Mouse (Mus musculus) CH12.LX (cell line): ENCODE results near the gene Med26. TPM values are rescaled to one million over a fixed set of nuclear protein-coding genes. Genes with fewer than 3 reads are reported as not detected.
A peak's percentile ranks its signal among the peaks of the same experiment; 100 is the strongest.

Experiments used
- DNase-seq: peaks from one replicate; pipeline ENCODE4 v3.0.0-alpha.2; 2013; ENCODE audit errors: extremely low read depth
- H3K27ac ChIP-seq: 2 replicates; pipeline ENCODE4 v1.5.1; 2012; ENCODE audit warnings: low read depth, mild to moderate bottlenecking, control low read depth, moderate library complexity; ENCODE audit not compliant: insufficient read depth
- H3K27me3 ChIP-seq: replicated peaks from 2 replicates; pipeline ENCODE3; 2012; ENCODE audit warnings: inconsistent platforms
- H3K36me3 ChIP-seq, 2 experiments: replicated peaks in 1 of 2; 2 replicates each; pipeline versions ENCODE3 to v1.6.1; 2012; ENCODE audit warnings: inconsistent platforms in 1 of 2, low read length in 1 of 2, mild to moderate bottlenecking in 1 of 2, mixed read lengths in 1 of 2, moderate library complexity in 1 of 2; ENCODE audit not compliant: control insufficient read depth in 1 of 2, insufficient read depth in 1 of 2
- H3K4me1 ChIP-seq, 2 experiments: 2 replicates each; pipeline ENCODE4 v1.6.1; 2012; ENCODE audit warnings: inconsistent platforms in 1 of 2, moderate library complexity in 1 of 2; ENCODE audit not compliant: insufficient read depth in 2 of 2, control insufficient read depth in 1 of 2
- H3K4me2 ChIP-seq: 2 replicates; pipeline ENCODE4 v1.6.1; 2012; ENCODE audit warnings: low read depth, mild to moderate bottlenecking, control low read depth; ENCODE audit not compliant: poor library complexity, insufficient read depth, severe bottlenecking
- H3K4me3 ChIP-seq, 3 experiments: fragments of 150-350 bp in 1 of 3; sonication (generic) in 1 of 3; replicated peaks in 1 of 3; 2 replicates each; pipeline versions ENCODE3 to v1.5.1; 2011 to 2012; ENCODE audit warnings: low read depth in 2 of 3, low read length in 2 of 3, mild to moderate bottlenecking in 2 of 3, moderate library complexity in 2 of 3, control low read depth in 1 of 3, improper control_type of control experiment in 1 of 3, inconsistent platforms in 1 of 3, mixed read lengths in 1 of 3; ENCODE audit not compliant: poor library complexity in 1 of 3
- H3K79me2 ChIP-seq: replicated peaks from 2 replicates; pipeline ENCODE4 v1.6.1; 2012; ENCODE audit warnings: mild to moderate bottlenecking, moderate library complexity; ENCODE audit not compliant: control insufficient read depth, poor library complexity, insufficient read depth, severe bottlenecking; ENCODE audit errors: extremely low read depth
- H3K9ac ChIP-seq: 2 replicates; pipeline ENCODE4 v1.6.1; 2012; ENCODE audit warnings: low read depth, mild to moderate bottlenecking, control low read depth, moderate library complexity; ENCODE audit not compliant: insufficient read depth
- H3K9me3 ChIP-seq: replicated peaks from 2 replicates; pipeline ENCODE3; 2012; ENCODE audit warnings: low read length, inconsistent platforms, mixed read lengths
- BHLHE40 ChIP-seq: IDR thresholded peaks from 2 replicates; pipeline ENCODE4 v1.6.1; 2011; ENCODE audit warnings: mild to moderate bottlenecking, low read depth, low read length, improper control_type of control experiment
- CHD1 ChIP-seq: IDR thresholded peaks from 2 replicates; pipeline ENCODE4 v1.6.1; 2012; ENCODE audit warnings: low read depth, low read length, improper control_type of control experiment, inconsistent platforms
- CHD2 ChIP-seq: IDR thresholded peaks from 2 replicates; pipeline ENCODE4 v1.6.1; 2011; ENCODE audit warnings: low read length, improper control_type of control experiment
- CTCF ChIP-seq, 2 experiments: IDR thresholded peaks in 1 of 2; conservative IDR thresholded peaks in 1 of 2; 2 replicates each; pipeline ENCODE4 v1.5.1; 2011 to 2012; ENCODE audit warnings: low read depth in 2 of 2, low read length in 2 of 2, improper control_type of control experiment in 1 of 2, inconsistent platforms in 1 of 2, mild to moderate bottlenecking in 1 of 2, moderate library complexity in 1 of 2
- E2F4 ChIP-seq: IDR thresholded peaks from 2 replicates; pipeline ENCODE4 v1.6.1; 2011; ENCODE audit warnings: low read depth, low read length, improper control_type of control experiment; ENCODE audit not compliant: insufficient replicate concordance
- ELF1 ChIP-seq: IDR thresholded peaks from 2 replicates; pipeline ENCODE4 v1.6.1; 2014; ENCODE audit warnings: low read depth, mild to moderate bottlenecking, inconsistent platforms, low read length, improper control_type of control experiment
- EP300 ChIP-seq: IDR thresholded peaks from 2 replicates; pipeline ENCODE4 v1.6.1; 2011; ENCODE audit warnings: low read length, improper control_type of control experiment
- GABPA ChIP-seq: IDR thresholded peaks from 2 replicates; pipeline ENCODE4 v1.6.1; 2012; ENCODE audit warnings: low read depth, low read length, improper control_type of control experiment, inconsistent platforms; ENCODE audit not compliant: insufficient replicate concordance
- HCFC1 ChIP-seq: IDR thresholded peaks from 2 replicates; pipeline ENCODE4 v1.6.1; 2012; ENCODE audit warnings: low read depth, mild to moderate bottlenecking, inconsistent platforms, low read length, improper control_type of control experiment
- MAZ ChIP-seq: IDR thresholded peaks from 2 replicates; pipeline ENCODE4 v1.6.1; 2012; ENCODE audit warnings: low read depth, mild to moderate bottlenecking, inconsistent platforms, low read length, improper control_type of control experiment, moderate library complexity
- NELFE ChIP-seq: IDR thresholded peaks from 2 replicates; pipeline ENCODE4 v1.6.1; 2011; ENCODE audit warnings: low read depth, low read length, improper control_type of control experiment
- RCOR1 ChIP-seq: conservative IDR thresholded peaks from 2 replicates; pipeline ENCODE4 v1.6.1; 2012; ENCODE audit warnings: low read depth, mild to moderate bottlenecking, inconsistent platforms, low read length, improper control_type of control experiment
- SIN3A ChIP-seq: IDR thresholded peaks from 2 replicates; pipeline ENCODE4 v1.6.1; 2012; ENCODE audit warnings: low read length, improper control_type of control experiment, inconsistent platforms
- SMC3 ChIP-seq: IDR thresholded peaks from 2 replicates; pipeline ENCODE4 v1.6.1; 2011; ENCODE audit warnings: low read depth, low read length, improper control_type of control experiment
- TBP ChIP-seq: conservative IDR thresholded peaks from 2 replicates; pipeline ENCODE4 v1.6.1; 2011; ENCODE audit warnings: low read depth, low read length, improper control_type of control experiment
- TCF12 ChIP-seq: IDR thresholded peaks from 2 replicates; pipeline ENCODE4 v1.6.1; 2014; ENCODE audit warnings: low read depth, mild to moderate bottlenecking, inconsistent platforms, low read length, improper control_type of control experiment
- UBTF ChIP-seq: IDR thresholded peaks from 2 replicates; pipeline ENCODE4 v1.6.1; 2012; ENCODE audit warnings: low read depth, mild to moderate bottlenecking, inconsistent platforms, low read length, improper control_type of control experiment, moderate library complexity
- ZC3H11A ChIP-seq: IDR thresholded peaks from 2 replicates; pipeline ENCODE4 v1.6.1; 2012; ENCODE audit warnings: low read depth, mild to moderate bottlenecking, inconsistent platforms, low read length, improper control_type of control experiment
- ZKSCAN1 ChIP-seq: IDR thresholded peaks from 2 replicates; pipeline ENCODE4 v1.6.1; 2012; ENCODE audit warnings: low read depth, inconsistent platforms, low read length, improper control_type of control experiment, borderline replicate concordance
- ZNF384 ChIP-seq: IDR thresholded peaks from 2 replicates; pipeline ENCODE4 v1.6.1; 2012; ENCODE audit warnings: low read depth, low read length, improper control_type of control experiment, inconsistent platforms
- dilution Hi-C: fragments of 300-500 bp; cut with MboI; formaldehyde crosslinking; loops from 2 replicates; pipeline ENCODE4 v1.14.3; 2020; ENCODE audit warnings: low sequenced_read_pairs; ENCODE audit not compliant: extremely low pct_unique_long_range_greater_than_20kb, extremely low pct_ligation_motif_present
- in situ Hi-C: fragments of 300-500 bp; cut with MboI; formaldehyde crosslinking; loops from 3 replicates; pipeline ENCODE4 v1.14.3; 2019; ENCODE audit warnings: low sequenced_read_pairs, low pct_ligation_motif_present, low pct_unique_long_range_greater_than_20kb, mixed read lengths
- polyA plus RNA-seq: library from polyadenylated mRNA; unstranded; fragments of >175 nt; gene quantifications from 2 replicates; pipeline ENCODE4 v1.2.1, GENCODE M21; 2012; ENCODE audit warnings: low read depth; ENCODE audit not compliant: insufficient read length
- total RNA-seq, 2 experiments: library from RNA; depleted of rRNA; stranded (reverse); fragments of 300-350 nt in 1 of 2; fragments of >200 nt in 1 of 2; gene quantifications; 2 replicates each; pipeline ENCODE4 v1.2.3; 2012 to 2014

Gene Med26
- total and polyA plus RNA-seq, 3 experiments = 8.7 to 12.9 (median 9.7) TPM

- no peak for TF ChIP-seq CTCF (conservative IDR thresholded peaks at IDR 0.05 in 1 of 2, IDR thresholded peaks at IDR 0.05 in 1 of 2; ENCODE audit: low read depth in 2 of 2, low read length in 2 of 2)
- 0 out of 2 replicates have a peak, but pooled peaks have one; percentile 4 for TF ChIP-seq BHLHE40
- dilution Hi-C loops (no loop called here), in situ Hi-C loops (no loop called here)
- Histone ChIP-seq H3K4me3 (peak overlapping the region; percentile 87 to 99 (median 90)), H3K4me2 (peak overlapping the region; percentile 82), H3K27ac (peak overlapping the region; percentile 21; the same call in 1 of the 2 replicates), H3K27me3 (no peaks in the 10 kb centered on the region), H3K9ac (peak overlapping the region; percentile 65), H3K79me2 (peaks cover 42% of the 10 kb centered on the region), H3K4me1 (peaks cover 5 to 53% of the 10 kb centered on the region in 2 experiments), H3K9me3 (no peaks in the 10 kb centered on the region), H3K36me3 (peaks cover 8 to 41% of the 10 kb centered on the region in 2 experiments)
- peak; percentile 40 for DNase-seq
Observed at GRCm38 (mm10) chr8:72548644-72549313, 709 bp upstream of the Med26 start.

- no peak for TF ChIP-seq CHD2
- peak; percentile 98 for TF ChIP-seq UBTF
- 0 out of 2 replicates have a peak, but pooled peaks have one; percentile 17 for TF ChIP-seq CHD1
- no peak for TF ChIP-seq ZKSCAN1
- no peak for TF ChIP-seq TCF12
- no peak for TF ChIP-seq RCOR1
- peak; percentile 53 for TF ChIP-seq SIN3A
- 0 out of 2 replicates have a peak, but pooled peaks have one; percentile 8 for TF ChIP-seq HCFC1
- TF ChIP-seq ZC3H11A = no peak
- no peak for TF ChIP-seq SMC3
- no peak for TF ChIP-seq MAZ
- TF ChIP-seq NELFE = no peak
- TF ChIP-seq EP300 = no peak
- TF ChIP-seq ZNF384 = no peak
- TF ChIP-seq ELF1 = no peak
- TF ChIP-seq BHLHE40 = no peak
- no peak for TF ChIP-seq TBP
- no peak for TF ChIP-seq E2F4
- no peak for TF ChIP-seq GABPA
- peaks cover 13 to 48% of the 10 kb centered on the region in 2 experiments for H3K36me3 ChIP-seq
- peak overlapping the region; percentile 93 for H3K4me2 ChIP-seq
- H3K4me3 ChIP-seq = peak overlapping the region; percentile 89 to 99 (median 95)
- peak overlapping the region; percentile 94 for H3K9ac ChIP-seq
- in situ Hi-C loops = no loop called here
- no peaks in the 10 kb centered on the region for H3K27me3 ChIP-seq
- H3K27ac ChIP-seq = 0 out of 2 replicates have a peak overlapping the region, but pooled peaks have one; percentile 21
- peaks cover 56% of the 10 kb centered on the region for H3K79me2 ChIP-seq
- peak; percentile 17 for DNase-seq
- peaks cover 0 to 51% of the 10 kb centered on the region in 2 experiments; a peak in 2 of 4 replicates for H3K4me1 ChIP-seq
- dilution Hi-C loops = no loop called here
- H3K9me3 ChIP-seq = no peaks in the 10 kb centered on the region
Observed at GRCm38 (mm10) chr8:72547122-72547801, 808 bp downstream of the Med26 start.
